Mouse (Mus musculus) C2C12 (cell line): ENCODE measurements around the gene Jmjd6. TPM values are rescaled to one million over a fixed set of nuclear protein-coding genes. Genes with fewer than 3 reads are reported as not detected.

Experiments
- H3K27me3 ChIP-seq: one replicate; pipeline ENCODE4 v1.6.1; 2011; ENCODE audit not compliant: control insufficient read depth, insufficient read depth, insufficient read length
- H3K36me3 ChIP-seq: one replicate; pipeline ENCODE4 v1.6.1; 2011; ENCODE audit not compliant: control insufficient read depth, insufficient read depth
- H3K4me3 ChIP-seq: one replicate; pipeline ENCODE4 v1.5.1; 2011; ENCODE audit warnings: mild to moderate bottlenecking, control low read depth; ENCODE audit not compliant: poor library complexity, insufficient read depth, severe bottlenecking
- H3K79me2 ChIP-seq: one replicate; pipeline ENCODE4 v1.6.1; 2011; ENCODE audit not compliant: control insufficient read depth, insufficient read depth
- H3K79me3 ChIP-seq: one replicate; pipeline ENCODE4 v1.6.1; 2011; ENCODE audit warnings: low read depth, control low read depth
- H3ac ChIP-seq: one replicate; pipeline ENCODE3; 2011; ENCODE audit warnings: low read depth; ENCODE audit not compliant: control insufficient read depth, insufficient read length
- CEBPB ChIP-seq: IDR thresholded peaks from one replicate; pipeline ENCODE4 v1.6.1; 2011; ENCODE audit warnings: low read depth, mild to moderate bottlenecking, control low read depth, moderate library complexity
- CTCF ChIP-seq: IDR thresholded peaks from one replicate; pipeline ENCODE4 v1.5.1; 2011; ENCODE audit not compliant: control insufficient read depth, insufficient read depth, insufficient read length
- FOSL1 ChIP-seq: IDR thresholded peaks from one replicate; pipeline ENCODE4 v1.8.0; 2011; ENCODE audit warnings: mild to moderate bottlenecking, low read length; ENCODE audit not compliant: poor library complexity, insufficient read depth, severe bottlenecking
- MAX ChIP-seq: IDR thresholded peaks from one replicate; pipeline ENCODE4 v1.6.1; 2011; ENCODE audit warnings: mild to moderate bottlenecking, control low read depth
- MYOD1 ChIP-seq: IDR thresholded peaks from one replicate; pipeline ENCODE4 v1.6.1; 2011; ENCODE audit warnings: low read depth; ENCODE audit not compliant: control insufficient read depth, insufficient read length
- MYOG ChIP-seq: IDR thresholded peaks from one replicate; pipeline ENCODE4 v1.6.1; 2011; ENCODE audit not compliant: control insufficient read depth, insufficient read length; ENCODE audit errors: extremely low read depth
- USF1 ChIP-seq: IDR thresholded peaks from one replicate; pipeline ENCODE4 v1.6.1; 2011; ENCODE audit warnings: low read depth, mild to moderate bottlenecking, control low read depth, moderate library complexity
- long read RNA-seq, 2 experiments: library from polyadenylated mRNA; unstranded; transcript quantifications; one replicate each; pipeline ENCODE4 v2.0.0; 2019 to 2020
- polyA plus RNA-seq: library from polyadenylated mRNA; unstranded; fragments of >200 nt; fragmentation: generic; extraction: Trizol; gene quantifications from one replicate; pipeline ENCODE4 v1.2.1, GENCODE M21; 2012; ENCODE audit warnings: missing spikeins

Gene Jmjd6
- polyA plus RNA-seq: 74.4 TPM
- long read RNA-seq, experiment 1, transcript Jmjd6-201 (6 exons, 1,668 nt): major isoform, 43 of 62 reads
- long read RNA-seq, experiment 1, partial matches to known transcripts: 6 of 62 reads
- long read RNA-seq, experiment 1, other reads (novel, unspliced or antisense): 13 of 62 reads
- long read RNA-seq, experiment 2, full-length matches to known transcripts: 163 of 211 reads
- long read RNA-seq, experiment 2, partial matches to known transcripts: 12 of 211 reads
- long read RNA-seq, experiment 2, other reads (novel, unspliced or antisense): 36 of 211 reads

DNA sequence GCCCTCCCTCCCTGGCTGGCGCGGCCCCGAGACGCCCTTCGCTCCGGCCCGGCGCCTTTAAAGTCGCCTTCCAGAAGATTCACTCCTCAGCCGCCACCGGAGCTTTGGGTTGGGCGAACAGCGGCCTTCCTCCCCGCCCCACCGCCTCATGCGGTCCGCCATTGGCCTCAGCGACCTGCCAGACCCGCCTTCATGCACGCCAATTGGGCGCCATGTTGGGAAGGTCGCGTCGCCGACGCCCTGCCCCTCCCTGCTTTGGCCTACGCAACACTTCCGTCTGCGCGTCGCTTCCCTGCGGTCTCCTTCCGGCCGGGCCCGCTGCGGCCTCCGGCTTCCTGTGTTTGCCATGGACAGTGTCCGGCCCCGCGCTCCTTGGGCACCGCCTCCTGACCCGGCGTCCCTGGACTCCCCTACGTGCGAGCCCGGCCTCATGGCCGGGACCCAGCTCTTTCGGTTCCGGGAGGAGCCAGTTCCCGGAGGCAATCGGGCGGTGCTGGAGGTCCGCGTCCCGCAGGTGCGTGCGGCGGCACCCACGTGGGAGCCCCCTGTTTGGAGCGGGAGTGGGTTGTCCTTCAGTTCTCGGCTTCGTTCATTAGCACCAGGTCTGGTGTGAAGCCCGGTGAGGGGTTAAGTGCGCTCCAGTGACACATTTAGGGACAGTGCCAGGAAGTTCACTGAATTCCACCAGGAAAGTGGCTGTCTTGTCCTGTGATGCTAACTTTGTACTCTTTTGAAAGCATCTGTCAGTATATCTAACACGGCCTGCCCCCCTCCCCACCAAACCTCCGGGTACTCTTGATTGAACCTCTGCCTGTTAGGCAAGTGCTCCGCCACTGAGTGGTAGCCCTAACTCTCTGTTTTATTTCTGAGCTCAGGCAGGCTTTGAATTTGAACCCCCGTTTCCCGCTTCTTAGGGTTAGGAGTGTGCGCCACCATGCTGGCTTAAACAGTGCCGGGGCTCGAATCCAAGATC lies at the start of gene Jmjd6, which contains the start of gene Mettl23:
Jmjd6 (minus strand) TSS at position 189 of the 973 bp plus-strand sequence.
Mettl23 (plus strand) TSS at position 18 of the 973 bp plus-strand sequence.
- TF ChIP-seq MAX (no peak), USF1 (no peak), FOSL1 (no peak), CEBPB (no peak), MYOG (no peak), CTCF (no peak), MYOD1 (no peak)
- H3K4me3 ChIP-seq: peak within 1 kb of the TSS; percentile 91
- peaks cover 60% of the 10 kb centered on the region for H3K36me3 ChIP-seq

DNA sequence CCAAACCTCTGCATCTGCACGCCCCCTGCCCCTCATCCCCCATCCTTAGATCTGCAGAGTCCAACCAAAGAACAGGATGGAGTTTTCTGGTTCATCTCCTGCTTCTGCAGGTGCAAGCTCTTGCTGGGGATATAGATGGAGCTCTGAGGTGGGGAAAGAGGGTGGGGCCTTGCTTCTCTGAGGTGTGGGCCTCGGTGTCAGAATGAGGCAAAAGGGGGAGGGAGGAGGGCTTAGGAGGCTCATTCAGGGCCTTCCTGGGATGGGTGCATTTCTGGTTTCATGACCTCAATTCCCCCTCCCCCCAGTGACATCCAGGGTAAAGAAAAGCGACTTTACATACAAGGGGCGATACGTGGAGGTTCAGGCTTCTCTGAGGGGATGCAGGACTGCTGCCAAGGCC lies 43.9 kb upstream of the Jmjd6 start:
- Histone ChIP-seq H3K36me3 (no peaks in the 10 kb centered on the region), H3K79me2 (no peaks in the 10 kb centered on the region), H3K27me3 (peaks cover 31% of the 10 kb centered on the region), H3K4me3 (no peak overlapping the region), H3K79me3 (no peaks in the 10 kb centered on the region), H3ac (no peak overlapping the region)
- TF ChIP-seq CEBPB: no peak

More for the DNA sequence above, at the start of gene Jmjd6, which contains the start of gene Mettl23:
- no peaks in the 10 kb centered on the region for H3K27me3 ChIP-seq
- peaks cover 51% of the 10 kb centered on the region for H3K79me3 ChIP-seq
- peaks cover 94% of the 10 kb centered on the region for H3K79me2 ChIP-seq
- peak within 1 kb of the TSS; percentile 86 for H3ac ChIP-seq

DNA sequence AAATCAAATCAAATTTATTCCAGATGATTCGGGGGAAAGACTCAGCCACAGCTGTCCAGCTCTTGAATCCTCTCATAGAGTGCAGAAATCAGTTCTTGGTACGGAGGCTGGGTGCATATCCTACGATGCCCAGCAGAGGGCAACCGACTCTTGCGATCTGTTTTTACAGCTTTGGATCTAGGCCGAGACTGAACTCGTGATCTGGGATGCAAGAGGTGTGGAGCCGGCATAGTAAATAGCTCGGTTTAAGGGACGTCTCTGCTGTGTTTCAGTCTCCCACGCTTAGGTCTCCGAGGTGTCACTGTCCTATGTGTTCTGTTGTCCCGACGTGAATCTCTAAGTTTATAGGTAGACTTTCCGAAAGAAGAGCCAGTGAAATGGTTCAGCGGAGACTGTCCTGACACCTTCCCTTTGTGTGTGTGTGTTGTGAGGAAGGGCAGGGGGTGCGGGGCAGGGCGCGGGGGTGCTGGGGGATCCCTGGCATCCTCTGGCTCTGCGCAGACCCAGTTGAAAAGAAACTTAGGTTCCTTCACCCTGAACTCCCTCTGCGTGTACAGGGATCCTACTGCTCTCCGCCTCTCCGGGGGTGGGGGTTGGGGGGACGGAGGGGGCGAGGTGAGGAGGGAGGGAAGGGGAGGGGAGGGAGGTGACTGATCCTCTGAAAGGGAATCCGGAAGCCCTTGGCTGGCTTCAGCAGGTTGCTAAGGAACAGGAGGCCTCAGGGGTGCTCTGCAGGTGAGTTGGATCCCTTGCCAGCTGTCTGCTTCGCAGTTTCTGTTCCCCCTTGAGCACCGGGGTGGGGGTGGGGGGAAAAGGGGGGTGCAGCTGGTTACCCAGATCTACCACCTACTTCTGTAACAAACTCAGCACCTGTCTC lies 42.3 kb upstream of the Jmjd6 start:
- Histone ChIP-seq H3ac (no peak overlapping the region), H3K79me2 (no peaks in the 10 kb centered on the region), H3K4me3 (no peak overlapping the region), H3K36me3 (no peaks in the 10 kb centered on the region), H3K27me3 (peaks cover 29% of the 10 kb centered on the region), H3K79me3 (no peaks in the 10 kb centered on the region)
- TF ChIP-seq FOSL1 (no peak), CTCF (peak; percentile 50), MAX (no peak)

DNA sequence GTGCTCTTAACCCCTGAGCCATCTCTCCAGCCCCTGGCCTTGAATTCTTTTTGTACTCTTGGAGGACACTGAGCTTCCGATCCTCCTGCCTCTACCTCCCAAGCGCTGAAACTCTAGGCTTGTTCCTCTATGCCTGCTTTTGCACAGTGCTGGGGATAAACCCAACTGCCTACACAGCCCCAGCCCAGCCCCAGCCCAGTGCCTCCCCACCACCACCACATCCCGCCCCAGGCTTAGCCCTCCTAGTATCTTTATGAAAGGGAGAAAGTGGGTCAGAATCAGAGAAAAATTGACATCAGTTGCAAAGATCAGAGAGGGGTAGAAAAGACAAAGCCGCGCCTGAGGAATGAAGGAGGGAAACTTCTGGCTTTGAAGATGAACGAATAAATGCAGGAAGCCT lies 40.8 kb upstream of the Jmjd6 start:
- Histone ChIP-seq H3K36me3 (no peaks in the 10 kb centered on the region), H3K4me3 (no peak overlapping the region), H3K79me3 (no peaks in the 10 kb centered on the region), H3K27me3 (peaks cover 16% of the 10 kb centered on the region), H3ac (no peak overlapping the region), H3K79me2 (no peaks in the 10 kb centered on the region)
- TF ChIP-seq FOSL1 (no peak), USF1 (no peak), MAX (no peak), CEBPB (no peak), CTCF (no peak), MYOD1 (no peak), MYOG (no peak)

- no peaks in the 10 kb centered on the region for H3K36me3 ChIP-seq
- no peaks in the 10 kb centered on the region for H3K79me2 ChIP-seq
- peaks cover 2% of the 10 kb centered on the region for H3K27me3 ChIP-seq
- TF ChIP-seq CTCF (no peak), MAX (no peak), CEBPB (no peak), MYOD1 (no peak), FOSL1 (no peak), MYOG (no peak), USF1 (no peak)
- H3ac ChIP-seq: no peak overlapping the region
- no peaks in the 10 kb centered on the region for H3K79me3 ChIP-seq
- no peak overlapping the region for H3K4me3 ChIP-seq
Measured at GRCm38 (mm10) chr11:116882446-116882845, 39.2 kb upstream of the Jmjd6 start.
